Mouse (Mus musculus) adrenal gland (tissue): ENCODE results near the gene Ptafr.

Experiments used
- intact Hi-C: fragments of 180-260 bp; cut with DNase I; formaldehyde crosslinking; loops from one replicate; pipeline ENCODE4 v1.15.1; 2025
- long read RNA-seq, 2 experiments: library from polyadenylated mRNA; unstranded; transcript quantifications; one replicate each; pipeline ENCODE4 v2.0.0; 2020; ENCODE audit warnings: borderline replicate concordance in 1 of 2; ENCODE audit not compliant: insufficient replicate concordance in 1 of 2

Ptafr gene
- long read RNA-seq, experiment 1, partial matches to known transcripts: 0 of 7 reads
- long read RNA-seq, experiment 1, other reads (novel, unspliced or antisense): 7 of 7 reads
- long read RNA-seq, experiment 2: 0 reads

- intact Hi-C loops: no loop called here
Measured at GRCm38 (mm10) chr4:132563965-132564364, at the start of gene Ptafr. TSS of gene Ptafr (plus strand) at chr4:132564067.

DNA sequence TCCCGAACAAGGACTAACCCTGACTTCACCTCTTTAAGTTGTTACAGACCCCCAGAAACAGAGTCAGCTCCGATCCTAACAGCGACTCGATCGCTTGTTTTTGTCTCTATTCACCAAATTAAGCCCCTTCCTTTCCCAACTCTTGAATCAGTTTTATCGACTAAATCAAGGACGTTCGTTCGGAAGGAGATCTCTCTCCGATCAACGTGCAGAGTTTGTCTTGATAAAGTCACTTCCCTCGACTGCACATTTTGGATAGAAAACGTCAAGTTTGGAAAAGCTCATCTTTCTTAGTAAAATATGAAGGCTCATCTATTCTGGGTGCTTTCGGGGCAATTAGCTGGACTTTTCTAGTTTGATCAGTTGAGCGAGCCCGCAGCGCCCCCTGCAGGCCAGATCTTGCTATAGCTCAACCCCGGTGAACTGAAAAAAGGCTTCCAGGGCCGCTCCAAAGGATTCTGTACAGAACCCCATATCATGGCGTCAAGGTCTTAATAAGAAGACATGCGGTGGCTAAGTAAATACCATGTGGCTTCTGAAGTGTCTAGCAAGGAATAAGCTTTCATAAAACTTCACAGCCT lies 49.2 kb upstream of the Ptafr start:
- intact Hi-C loops: loop anchor here (5.0 to 10.0 kb wide), 3 partner anchors 92 to 210 kb away; partner anchors contain the start of genes Phactr4, Rab42 and Rcc1

DNA sequence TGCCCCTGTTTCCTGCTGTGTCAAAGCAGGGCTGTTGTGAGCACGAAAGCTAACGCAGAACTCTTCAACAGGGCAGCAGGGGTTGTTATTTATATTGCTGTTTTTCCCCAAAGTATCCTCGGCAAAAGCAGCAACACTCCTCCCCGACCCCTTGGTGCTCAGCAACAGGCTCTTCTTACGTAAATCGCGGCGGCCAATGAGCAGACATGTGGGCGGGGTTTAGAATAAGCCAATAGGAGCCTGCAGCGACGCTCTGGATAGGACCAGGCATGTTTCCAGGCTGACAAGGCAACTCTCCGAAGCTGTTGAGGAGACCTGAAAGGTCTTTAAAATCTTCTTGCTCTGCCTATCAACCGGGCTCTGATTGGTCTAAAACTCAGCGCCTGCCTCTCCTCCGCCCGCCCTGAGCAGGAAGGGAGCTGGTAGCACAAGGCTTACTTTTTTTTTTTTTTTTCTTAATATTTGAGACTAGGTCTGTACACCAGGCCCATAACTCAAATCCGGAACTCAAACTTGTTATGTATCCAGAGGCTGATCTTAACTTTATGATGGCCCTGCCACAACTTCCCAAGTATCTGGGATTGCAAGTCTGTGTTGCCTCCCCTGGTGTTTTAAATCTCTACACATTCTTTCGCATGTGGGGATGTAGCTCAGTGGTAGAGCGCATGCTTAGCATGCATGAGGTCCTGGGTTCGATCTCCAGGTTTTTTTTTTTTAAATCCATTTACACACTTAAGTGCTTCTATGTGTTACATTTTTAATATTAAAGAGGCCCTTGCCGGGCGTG lies 48.3 kb upstream of the Ptafr start:
- intact Hi-C loops: loop anchor here (10.0 kb wide), 2 partner anchors 161 to 211 kb away; partner anchors contain the start of genes Rab42 and Rcc1

DNA sequence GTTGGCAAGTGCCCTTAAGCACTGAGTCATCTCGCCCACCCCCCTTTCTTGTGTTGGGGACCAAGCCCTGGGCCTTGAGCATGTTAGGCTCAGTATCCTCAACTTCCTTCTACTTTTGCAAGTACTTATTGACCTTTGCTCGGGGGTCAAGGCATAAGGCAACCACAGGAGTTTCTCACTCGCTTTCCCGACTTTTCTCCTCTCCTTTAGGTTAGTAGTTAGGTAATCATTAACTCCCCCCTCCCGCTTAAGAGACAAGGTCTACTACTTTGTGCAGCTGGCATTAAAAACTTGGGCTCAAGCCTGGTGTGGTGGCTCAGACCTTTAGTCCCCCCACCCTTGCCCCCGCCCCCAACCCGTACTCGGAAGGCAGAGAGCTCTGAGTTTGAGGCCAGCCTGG lies 45.8 kb upstream of the Ptafr start:
- intact Hi-C loops: loop anchor here (10.0 kb wide), 2 partner anchors 163 to 213 kb away; partner anchors contain the start of genes Rab42 and Rcc1

DNA sequence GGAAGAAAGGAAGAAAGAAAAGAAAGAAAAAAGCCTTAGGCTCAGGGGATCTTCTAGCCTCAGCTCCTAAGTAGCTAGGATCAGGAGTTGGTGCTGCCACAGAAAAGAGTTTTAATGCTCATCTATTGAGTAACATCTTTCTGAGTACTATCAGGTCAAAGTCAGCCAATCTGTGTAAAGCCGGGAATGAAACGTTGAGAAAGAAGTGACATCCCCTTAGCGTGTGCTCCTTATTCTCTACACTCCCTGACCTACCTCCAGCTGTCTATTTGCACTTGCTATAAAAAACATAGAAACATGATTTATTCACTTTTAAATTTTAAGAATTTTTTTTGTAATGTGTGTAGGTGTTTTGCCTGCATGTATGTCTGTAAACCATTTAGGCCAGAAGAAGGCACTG lies 44.7 kb upstream of the Ptafr start:
- intact Hi-C loops: loop anchor here (10.0 kb wide), 2 partner anchors 164 to 214 kb away; partner anchors contain the start of genes Rab42 and Rcc1

GRCm38 (mm10) chr4:132524321-132524741 lies 39.5 kb upstream of the Ptafr start:
- intact Hi-C loops: no loop called here

GRCm38 (mm10) chr4:132524808-132525207 lies 39.1 kb upstream of the Ptafr start:
- intact Hi-C loops: no loop called here

DNA sequence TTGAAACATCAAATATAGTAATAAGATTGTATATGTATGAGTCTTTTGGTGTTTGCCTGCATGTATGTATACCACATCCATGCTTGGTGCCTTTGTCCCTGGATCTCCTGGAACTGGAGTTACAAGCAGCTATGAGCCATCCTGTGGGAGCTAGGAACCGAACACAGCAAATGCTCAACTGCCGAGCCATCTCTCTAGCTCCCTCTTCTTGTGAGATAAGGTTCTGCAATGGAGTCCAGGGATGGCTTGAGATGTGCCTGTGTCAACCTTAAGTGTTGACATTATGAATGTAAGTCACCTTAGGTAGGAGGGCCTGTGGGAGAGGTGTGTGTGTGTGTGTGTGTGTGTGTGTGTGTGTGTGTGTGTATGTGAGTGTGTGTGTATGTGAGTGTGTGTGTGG lies 37.2 kb upstream of the Ptafr start:
- intact Hi-C loops: no loop called here

DNA sequence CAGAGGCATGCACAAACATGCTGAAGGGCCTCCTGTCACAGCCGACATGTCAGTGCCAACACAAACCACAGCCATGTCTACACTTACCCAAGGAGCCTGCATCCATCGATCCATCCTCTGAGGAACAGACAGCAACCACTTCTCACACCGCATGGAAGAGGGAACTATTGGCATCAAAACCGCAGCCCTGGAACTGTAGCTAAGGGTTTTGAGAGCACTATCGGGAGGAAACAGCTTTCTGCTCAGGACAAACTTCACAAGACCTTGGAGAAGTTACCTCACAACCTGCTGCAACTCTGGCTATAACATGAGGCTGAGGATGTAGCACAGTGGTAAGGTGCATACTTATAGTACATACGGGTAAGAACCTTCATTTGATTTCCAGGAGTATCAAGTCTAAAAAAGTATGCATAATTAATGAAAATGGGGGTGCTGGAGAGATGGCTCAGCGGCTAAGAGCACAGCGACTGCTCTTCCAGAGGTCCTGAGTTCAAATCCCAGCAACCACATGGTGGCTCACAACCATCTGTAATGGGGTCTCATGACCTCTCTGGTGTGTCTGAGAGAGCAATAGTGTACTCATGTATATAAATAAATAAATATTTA lies 35.8 kb upstream of the Ptafr start:
- intact Hi-C loops: no loop called here

DNA sequence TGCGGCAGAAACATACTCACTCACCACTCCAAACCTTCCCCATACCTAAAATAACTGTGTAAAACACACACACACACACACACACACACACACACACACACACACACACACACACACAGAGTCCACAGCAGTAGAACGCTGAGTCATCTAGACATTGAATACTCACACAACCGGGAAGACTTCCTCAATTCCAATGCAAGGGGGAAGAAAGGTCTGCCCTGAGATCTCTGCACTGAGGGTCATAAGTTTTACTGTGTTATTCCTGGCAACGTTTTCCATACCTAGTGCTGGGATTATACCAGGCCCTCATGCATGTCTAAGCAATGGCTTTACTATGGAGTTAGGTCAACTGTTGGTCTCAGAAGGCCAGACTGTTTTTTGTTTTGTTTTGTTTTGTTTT lies 34.5 kb upstream of the Ptafr start:
- intact Hi-C loops: no loop called here

DNA sequence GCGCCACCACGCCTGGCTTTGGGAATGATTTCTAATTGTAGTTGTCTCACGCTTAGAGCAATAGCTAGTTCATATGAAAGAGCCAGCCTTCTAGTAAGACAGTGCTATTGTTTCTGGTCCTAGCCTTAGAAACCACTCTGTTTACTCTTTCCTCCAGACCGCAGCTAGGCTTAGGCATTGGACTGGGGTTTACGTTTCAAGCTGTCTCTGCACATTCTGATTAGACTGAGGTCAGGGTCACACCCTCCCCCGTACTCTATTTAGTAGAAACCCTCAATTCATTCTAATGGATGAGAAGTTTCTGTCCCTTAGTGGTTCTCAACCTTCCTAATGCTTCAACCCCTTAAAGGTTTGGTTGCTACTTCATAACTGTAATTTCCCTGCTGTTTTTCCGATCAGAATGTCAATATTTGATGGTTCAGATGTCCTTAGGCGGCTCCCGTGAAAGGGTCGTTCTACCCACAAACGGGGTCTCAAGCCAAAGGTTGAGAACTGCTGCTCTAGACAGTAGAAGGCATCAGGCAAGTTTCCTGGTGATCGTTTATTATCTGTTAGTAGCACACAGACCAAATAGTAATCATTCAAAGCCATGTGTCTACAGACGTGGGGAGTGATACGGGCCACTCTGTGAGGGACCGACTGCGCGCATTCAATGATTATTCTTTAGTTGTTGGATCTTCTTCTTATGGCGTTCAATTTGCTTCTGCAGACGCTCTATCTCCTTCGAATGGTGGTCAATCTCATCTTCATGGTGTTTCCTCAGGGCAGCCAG lies 33.6 kb upstream of the Ptafr start:
- intact Hi-C loops: no loop called here

- intact Hi-C loops: no loop called here
Measured at GRCm38 (mm10) chr4:132532496-132532895, 31.4 kb upstream of the Ptafr start.

DNA sequence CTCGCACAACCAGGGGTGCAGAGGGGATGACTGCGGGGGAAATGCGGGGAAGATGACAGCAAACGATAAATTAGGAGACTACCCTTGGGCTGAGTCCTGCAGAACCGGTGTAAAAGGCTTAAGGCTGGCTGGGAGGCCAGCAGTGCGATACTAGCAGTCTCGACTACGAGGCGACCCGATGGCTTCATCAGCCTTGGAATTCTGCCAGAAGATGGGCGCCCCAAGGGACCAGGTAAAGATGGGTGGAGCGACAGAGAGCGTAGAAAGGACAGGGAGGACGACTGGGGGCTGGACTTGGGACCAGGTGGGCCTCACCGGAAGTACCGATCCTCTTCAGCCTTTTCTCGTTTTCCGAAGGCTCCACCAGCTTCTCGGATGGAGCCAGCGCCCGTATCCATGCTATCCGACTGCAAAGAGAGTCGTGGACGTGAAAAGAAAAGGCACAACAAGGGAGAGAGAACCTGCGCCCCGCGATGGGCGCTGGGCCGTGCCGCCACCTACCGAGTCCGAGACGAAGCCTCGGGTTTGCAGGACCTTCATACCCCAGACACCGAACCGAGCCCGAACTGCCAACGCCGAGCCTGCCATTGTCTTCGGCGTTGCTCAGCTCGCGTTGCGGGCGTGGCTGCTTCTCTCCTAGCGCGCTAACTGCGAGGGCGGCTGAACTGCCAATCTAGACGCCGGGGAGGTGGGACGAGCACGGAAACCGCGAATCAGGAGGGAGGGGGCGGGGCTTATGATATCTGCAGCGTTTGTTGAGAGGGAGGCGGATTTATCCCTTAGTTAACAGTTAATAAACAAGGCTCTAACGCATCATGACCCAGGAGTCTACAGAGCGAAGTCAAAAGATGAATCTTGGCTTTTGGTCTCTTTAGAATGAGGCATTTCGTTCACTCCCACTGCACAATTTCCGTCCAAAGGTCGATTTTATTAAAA lies 30.6 kb upstream of the Ptafr start, which contains the start of gene Atpif1:
Atpif1 (minus strand) TSS at position 679 of the 936 bp plus-strand sequence.
- intact Hi-C loops: no loop called here

DNA sequence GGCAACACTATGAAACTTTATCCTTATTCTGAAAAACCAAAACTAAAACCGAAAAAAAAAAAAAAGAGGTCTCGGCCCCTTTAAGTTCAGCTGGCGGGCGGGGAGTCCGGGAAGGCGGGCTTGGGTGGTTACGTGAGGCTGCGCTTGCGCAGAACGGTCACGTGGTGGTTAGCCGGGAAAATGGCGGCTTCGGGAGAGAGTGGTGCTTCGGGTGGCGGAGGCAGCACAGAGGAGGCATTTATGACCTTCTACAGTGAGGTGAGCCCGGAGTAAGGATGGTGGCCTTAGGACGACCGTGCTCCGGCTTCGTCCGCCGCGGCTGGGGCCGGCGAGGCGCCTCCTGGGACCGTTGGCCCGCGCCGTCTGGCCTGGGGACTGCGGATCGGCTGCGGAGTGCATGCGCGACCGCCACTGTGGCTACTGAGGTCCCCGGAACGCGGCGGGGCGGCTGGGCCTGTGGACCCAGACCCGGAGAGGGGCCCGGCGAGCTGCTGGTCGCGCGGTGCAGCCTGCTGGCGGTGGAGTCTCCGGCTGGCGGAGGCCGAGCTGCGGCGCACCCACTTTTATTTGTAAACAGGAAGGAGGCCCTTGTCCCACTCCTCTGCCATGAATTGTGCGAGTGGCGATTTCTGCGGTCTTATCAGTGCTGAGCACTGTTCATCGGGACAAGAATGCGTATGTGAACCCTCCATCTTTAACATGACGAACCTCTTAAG lies 28.3 kb upstream of the Ptafr start, which contains the start of gene Dnajc8:
Dnajc8 (plus strand) TSS at position 145 of the 716 bp plus-strand sequence.
- intact Hi-C loops: no loop called here

DNA sequence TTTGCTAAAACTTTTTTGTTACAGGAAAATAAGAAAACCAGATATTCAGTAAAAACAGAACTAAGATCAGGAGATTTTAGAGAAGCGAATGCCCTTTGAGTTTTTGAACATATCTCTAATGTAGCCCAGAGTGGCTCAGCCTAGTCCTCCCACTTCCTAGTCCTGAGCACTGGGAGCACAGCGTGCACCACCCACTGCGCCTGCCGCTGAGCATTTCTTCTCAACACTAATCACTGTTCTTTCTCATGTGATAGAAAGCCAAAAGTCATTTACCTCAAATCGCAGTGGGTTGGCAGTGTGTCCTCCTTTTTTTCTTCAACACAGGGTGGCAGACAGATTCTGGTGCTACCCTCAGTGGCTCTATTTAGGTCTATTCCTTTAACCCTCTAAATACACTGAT lies 24.4 kb upstream of the Ptafr start:
- intact Hi-C loops: no loop called here

GRCm38 (mm10) chr4:132541413-132541812 lies 22.5 kb upstream of the Ptafr start:
- intact Hi-C loops: loop anchor here (10.0 kb wide), 1 partner anchor 383 kb away; the partner anchor contains the start of gene Fam76a

- intact Hi-C loops: loop anchor here (10.0 kb wide), 1 partner anchor 382 kb away; the partner anchor contains the start of gene Fam76a
Measured at GRCm38 (mm10) chr4:132542724-132543123, 21.1 kb upstream of the Ptafr start.

GRCm38 (mm10) chr4:132545851-132546250 lies 18.0 kb upstream of the Ptafr start:
- intact Hi-C loops: loop anchor here (2.0 to 10.0 kb wide), 3 partner anchors 91 to 379 kb away; partner anchors contain the start of gene Fam76a

DNA sequence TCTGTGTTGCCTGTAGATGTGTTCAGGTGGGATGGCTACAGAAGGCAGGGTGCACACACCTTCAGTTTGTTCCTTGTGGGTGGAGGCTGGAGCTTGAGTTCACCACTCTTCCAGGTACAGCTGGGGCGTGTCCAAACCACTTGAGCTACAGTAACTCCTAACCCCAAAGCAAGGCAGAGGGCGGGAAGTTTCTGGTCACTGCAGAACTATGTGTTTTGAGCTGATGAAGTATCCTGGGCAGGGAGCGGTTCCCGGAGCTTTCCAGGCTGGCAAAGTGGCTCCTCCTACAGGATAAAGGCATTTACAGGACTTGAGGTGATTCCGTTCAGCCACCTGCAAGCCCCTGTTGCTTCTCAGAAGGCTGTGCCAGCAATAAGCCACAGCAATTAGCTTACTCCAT lies 9.6 kb upstream of the Ptafr start:
- intact Hi-C loops: no loop called here
